Mouse (Mus musculus) heart, adult 2 months (tissue): ENCODE results near the gene Tmod4. TPM values are rescaled to one million over a fixed set of nuclear protein-coding genes. Genes with fewer than 3 reads are reported as not detected.
"Not testable (repeated sequence)": the region's sequence is repeated elsewhere in the genome, so short reads cannot be mapped to it uniquely, and the experiment has no call there.

ENCODE experiments used
- DNase-seq, 2 experiments: peaks; one replicate each; pipeline ENCODE4 v3.0.0; 2021
- H3K27ac ChIP-seq: fragments of 200-600 bp; 2 replicates; pipeline ENCODE4 v1.8.1; 2022
- H3K27me3 ChIP-seq: fragments of 200-500 bp; 2 replicates; pipeline ENCODE4 v1.6.1; 2012; ENCODE audit warnings: mild to moderate bottlenecking, low read length, inconsistent platforms, mixed read lengths; ENCODE audit not compliant: control insufficient read depth, insufficient read depth
- H3K36me3 ChIP-seq: fragments of 200-500 bp; 2 replicates; pipeline ENCODE4 v1.6.1; 2012; ENCODE audit warnings: low read length, inconsistent platforms; ENCODE audit not compliant: control insufficient read depth, insufficient read depth
- H3K4me1 ChIP-seq: fragments of 200-500 bp; 2 replicates; pipeline ENCODE4 v1.6.1; 2011; ENCODE audit warnings: low read length; ENCODE audit not compliant: control insufficient read depth, insufficient read depth
- H3K4me3 ChIP-seq: fragments of 200-600 bp; 2 replicates; pipeline ENCODE4 v1.8.1; 2022
- H3K79me2 ChIP-seq: fragments of 200-500 bp; replicated peaks from 2 replicates; pipeline ENCODE4 v1.6.1; 2012; ENCODE audit warnings: mild to moderate bottlenecking, inconsistent platforms, low read length, moderate library complexity, mixed read lengths; ENCODE audit not compliant: control insufficient read depth, insufficient read depth
- H3K9ac ChIP-seq: fragments of 200-500 bp; 2 replicates; pipeline ENCODE4 v1.6.1; 2012; ENCODE audit warnings: low read depth, mild to moderate bottlenecking, control low read depth, inconsistent platforms, low read length, mixed read lengths
- CTCF ChIP-seq: fragments of 200-600 bp; IDR thresholded peaks from 2 replicates; pipeline ENCODE4 v1.8.1; 2022; ENCODE audit warnings: antibody characterized with exemption, mild to moderate bottlenecking, moderate library complexity
- EP300 ChIP-seq: fragments of 200-500 bp; IDR thresholded peaks from 2 replicates; pipeline ENCODE4 v1.6.1; 2011; ENCODE audit warnings: low read depth, low read length, control low read depth; ENCODE audit not compliant: insufficient read depth
- POLR2A ChIP-seq: fragments of 200-500 bp; IDR thresholded peaks from 2 replicates; pipeline ENCODE4 v1.6.1; 2011; ENCODE audit warnings: mild to moderate bottlenecking, low read depth, low read length, control low read depth; ENCODE audit not compliant: insufficient read depth
- WGBS: fragments of 180-500 bp; shearing (Covaris S2); methylation state at CpG from one replicate; pipeline ENCODE4 v1.1.7; 2018; 5-methylcytosine and 5-hydroxymethylcytosine counted together
- intact Hi-C: fragments of 180-260 bp; cut with DNase I; formaldehyde crosslinking; loops from one replicate; pipeline ENCODE4 v1.15.1; 2025
- polyA plus RNA-seq: library from polyadenylated mRNA; depleted of rRNA; stranded (reverse); fragments of >200 nt; gene quantifications from 2 replicates; pipeline ENCODE4 v1.2.3, GENCODE M21; 2012
- total RNA-seq, 2 experiments: library from RNA; stranded (reverse); gene quantifications; 2 replicates each; pipeline ENCODE4 v1.2.3; 2021

Gene Tmod4
- total and polyA plus RNA-seq, 3 experiments = 22.6 to 30.9 (median 23.3) TPM

- DNase-seq = peak; percentile 93 to 96
- peak within 1 kb of the TSS; percentile 84 for H3K9ac ChIP-seq
- TF ChIP-seq EP300 (peak; percentile 92), CTCF (peak; percentile 38), POLR2A (peak; percentile 88)
- intact Hi-C loops = loop anchor here (2.0 kb wide), 1 partner anchor 54 kb away; the partner anchor contains the start of gene Sema6c
- H3K4me1 ChIP-seq = peaks cover 2% of the 10 kb centered on the region
- H3K4me3 ChIP-seq = peak within 1 kb of the TSS; percentile 82
- no peaks in the 10 kb centered on the region for H3K27me3 ChIP-seq
- H3K79me2 ChIP-seq = peaks cover 7% of the 10 kb centered on the region
- under 1% methylated on average over 51 of the region's 51 CpGs for WGBS
- peak within 1 kb of the TSS; percentile 85 for H3K27ac ChIP-seq
- peaks cover 9% of the 10 kb centered on the region; the same call in 1 of the 2 replicates for H3K36me3 ChIP-seq
Observed at GRCm38 (mm10) chr3:95106338-95107117, 17.7 kb upstream of the Tmod4 start, which contains the start of gene Pip5k1a. Gene Pip5k1a (minus strand): TSS chr3:95106930.

DNA sequence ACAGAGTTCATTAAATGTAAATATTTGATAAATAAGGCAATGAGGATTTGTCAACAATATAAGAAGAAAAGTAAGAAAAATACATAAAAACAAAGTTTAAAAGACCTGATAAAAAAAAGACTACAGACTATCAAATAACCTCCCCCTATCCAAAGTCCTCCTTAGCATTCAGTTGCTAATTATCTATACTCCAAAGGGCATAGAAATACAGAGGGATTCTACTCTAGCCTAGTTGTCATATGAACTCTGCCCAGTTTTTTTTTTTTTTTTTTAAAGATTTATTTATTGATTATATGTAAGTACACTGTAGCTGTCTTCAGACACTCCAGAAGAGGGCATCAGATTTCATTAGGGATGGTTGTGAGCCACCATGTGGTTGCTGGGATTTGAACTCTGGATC lies 17.0 kb upstream of the Tmod4 start:
- Histone ChIP-seq H3K4me3 (peak overlapping the region; percentile 82), H3K27ac (peak overlapping the region; percentile 83)
- not testable (repeated sequence) for H3K4me1 ChIP-seq, H3K27me3 ChIP-seq, DNase-seq, H3K79me2 ChIP-seq, H3K36me3 ChIP-seq, H3K9ac ChIP-seq
- intact Hi-C loops = loop anchor here (2.0 kb wide), 1 partner anchor 53 kb away; the partner anchor contains the start of gene Sema6c

DNA sequence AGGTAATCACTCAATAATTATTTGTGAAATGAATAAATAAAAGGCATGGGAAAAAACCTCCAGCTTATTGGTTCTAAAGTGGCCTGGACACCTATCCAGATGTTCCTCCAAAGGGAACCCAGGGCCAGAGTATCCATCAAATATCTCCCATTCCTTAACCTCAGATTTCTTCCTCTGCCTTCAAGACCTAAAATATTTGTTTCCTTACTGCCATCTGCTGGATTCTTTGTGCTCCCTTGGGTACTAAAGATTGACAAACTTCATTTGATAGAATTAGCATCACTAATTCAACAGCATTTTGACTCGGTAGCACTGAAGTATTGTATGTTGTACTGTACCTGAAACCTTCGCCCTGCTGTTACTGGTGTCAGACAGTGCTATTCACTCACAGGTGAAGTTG lies 16.4 kb upstream of the Tmod4 start:
- WGBS = 56% methylated on average over 2 of the region's 2 CpGs
- H3K4me3 ChIP-seq = no peak overlapping the region
- no peak overlapping the region for H3K9ac ChIP-seq
- intact Hi-C loops = loop anchor here (2.0 kb wide), 1 partner anchor 53 kb away; the partner anchor contains the start of gene Sema6c
- no peak overlapping the region for H3K27ac ChIP-seq
- H3K36me3 ChIP-seq = peaks cover 6% of the 10 kb centered on the region; the same call in 1 of the 2 replicates
- peak; percentile 54 for TF ChIP-seq CTCF
- no peak for TF ChIP-seq EP300
- no peak for TF ChIP-seq POLR2A
- H3K4me1 ChIP-seq = peaks cover 2% of the 10 kb centered on the region
- DNase-seq = no peak
- peaks cover 6% of the 10 kb centered on the region for H3K79me2 ChIP-seq
- H3K27me3 ChIP-seq = no peaks in the 10 kb centered on the region

GRCm38 (mm10) chr3:95110911-95111726 lies 13.2 kb upstream of the Tmod4 start, which contains the start of gene Vps72:
Gene Vps72 (plus strand): TSS chr3:95111022.
- WGBS = 1% methylated on average over 54 of the region's 54 CpGs
- H3K4me3 ChIP-seq = peak within 1 kb of the TSS; percentile 74
- H3K36me3 ChIP-seq = peaks cover 2% of the 10 kb centered on the region; the same call in 1 of the 2 replicates
- H3K27ac ChIP-seq = peak within 1 kb of the TSS; percentile 91
- TF ChIP-seq EP300 (peak; percentile 70), POLR2A (peak; percentile 87), CTCF (no peak)
- H3K4me1 ChIP-seq = peaks cover 1% of the 10 kb centered on the region; the same call in 1 of the 2 replicates
- H3K27me3 ChIP-seq = no peaks in the 10 kb centered on the region
- peak; percentile 93 to 94 for DNase-seq
- H3K9ac ChIP-seq = peak within 1 kb of the TSS; percentile 79
- no peaks in the 10 kb centered on the region for H3K79me2 ChIP-seq
- intact Hi-C loops = loop anchor here (2.0 kb wide), 1 partner anchor 22 kb away; no protein-coding TSS in a partner anchor

- Histone ChIP-seq H3K4me3 (no peak overlapping the region), H3K4me1 (no peaks in the 10 kb centered on the region), H3K27ac (no peak overlapping the region), H3K27me3 (no peaks in the 10 kb centered on the region), H3K36me3 (peaks cover 2% of the 10 kb centered on the region; the same call in 1 of the 2 replicates), H3K9ac (no peak overlapping the region), H3K79me2 (no peaks in the 10 kb centered on the region)
- 90% methylated on average over 1 of the region's 1 CpGs for WGBS
- DNase-seq = no peak
- intact Hi-C loops = no loop called here
- TF ChIP-seq CTCF = no peak
Observed at GRCm38 (mm10) chr3:95112760-95113159, 11.5 kb upstream of the Tmod4 start.

DNA sequence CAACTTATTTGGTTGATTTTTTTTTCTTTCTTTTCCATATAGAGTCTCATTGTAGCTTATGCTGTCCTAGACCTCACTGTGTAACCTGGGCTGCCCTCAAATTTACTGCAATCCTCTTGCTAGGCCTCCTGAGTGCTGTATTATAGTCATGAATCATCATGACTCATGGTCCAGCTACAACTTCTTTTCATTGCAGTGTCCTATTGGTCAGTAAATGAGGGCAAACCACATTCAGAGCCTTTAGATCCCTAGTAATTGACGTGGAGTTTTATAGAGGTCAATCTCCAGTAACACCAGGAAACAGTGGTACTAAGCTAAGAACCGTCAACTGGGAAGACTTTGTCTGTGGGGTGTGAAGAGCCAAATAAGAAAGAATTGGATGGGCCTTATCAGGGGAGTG lies 6.5 kb upstream of the Tmod4 start:
- no peaks in the 10 kb centered on the region for H3K27me3 ChIP-seq
- H3K79me2 ChIP-seq = no peaks in the 10 kb centered on the region
- H3K4me3 ChIP-seq = no peak overlapping the region
- no peaks in the 10 kb centered on the region; the same call in 1 of the 2 replicates for H3K4me1 ChIP-seq
- no peak overlapping the region for H3K9ac ChIP-seq
- TF ChIP-seq POLR2A (no peak), CTCF (no peak), EP300 (no peak)
- WGBS = 73% methylated on average over 2 of the region's 2 CpGs
- intact Hi-C loops = no loop called here
- DNase-seq = no peak
- H3K27ac ChIP-seq = no peak overlapping the region
- H3K36me3 ChIP-seq = no peaks in the 10 kb centered on the region; the same call in none of the 2 replicates
